Mouse (Mus musculus) E14TG2a.4 (cell line): ENCODE results near the gene Hist2h2be.
"Not testable (repeated sequence)": the region's sequence is repeated elsewhere in the genome, so short reads cannot be mapped to it uniquely, and the experiment has no call there.

Experiments
- H3K27me3 ChIP-seq: 2 replicates; pipeline ENCODE4 v1.6.1; 2014; ENCODE audit warnings: low read length, control low read depth; ENCODE audit not compliant: insufficient read depth
- H3K36me3 ChIP-seq: 2 replicates; pipeline ENCODE4 v1.6.1; 2014; ENCODE audit warnings: low read length, control low read depth; ENCODE audit not compliant: insufficient read depth
- H3K4me1 ChIP-seq: replicated peaks from 2 replicates; pipeline ENCODE4 v1.6.1; 2014; ENCODE audit warnings: low read depth, low read length, control low read depth
- H3K4me3 ChIP-seq: replicated peaks from 2 replicates; pipeline ENCODE4 v1.5.1; 2014; ENCODE audit warnings: mild to moderate bottlenecking, low read length
- H3K9me3 ChIP-seq: 2 replicates; pipeline ENCODE4 v1.6.1; 2014; ENCODE audit warnings: low read length, control low read depth
- CTCF ChIP-seq: conservative IDR thresholded peaks from 2 replicates; pipeline ENCODE4 v1.5.1; 2014; ENCODE audit warnings: low read length
- NANOG ChIP-seq: IDR thresholded peaks from 2 replicates; pipeline ENCODE4 v1.6.1; 2014; ENCODE audit warnings: borderline replicate concordance, low read length, mixed read lengths
- POU5F1 ChIP-seq: IDR thresholded peaks from 2 replicates; pipeline ENCODE4 v1.6.1; 2014; ENCODE audit warnings: low read length, borderline replicate concordance

Hist2h2be gene

DNA sequence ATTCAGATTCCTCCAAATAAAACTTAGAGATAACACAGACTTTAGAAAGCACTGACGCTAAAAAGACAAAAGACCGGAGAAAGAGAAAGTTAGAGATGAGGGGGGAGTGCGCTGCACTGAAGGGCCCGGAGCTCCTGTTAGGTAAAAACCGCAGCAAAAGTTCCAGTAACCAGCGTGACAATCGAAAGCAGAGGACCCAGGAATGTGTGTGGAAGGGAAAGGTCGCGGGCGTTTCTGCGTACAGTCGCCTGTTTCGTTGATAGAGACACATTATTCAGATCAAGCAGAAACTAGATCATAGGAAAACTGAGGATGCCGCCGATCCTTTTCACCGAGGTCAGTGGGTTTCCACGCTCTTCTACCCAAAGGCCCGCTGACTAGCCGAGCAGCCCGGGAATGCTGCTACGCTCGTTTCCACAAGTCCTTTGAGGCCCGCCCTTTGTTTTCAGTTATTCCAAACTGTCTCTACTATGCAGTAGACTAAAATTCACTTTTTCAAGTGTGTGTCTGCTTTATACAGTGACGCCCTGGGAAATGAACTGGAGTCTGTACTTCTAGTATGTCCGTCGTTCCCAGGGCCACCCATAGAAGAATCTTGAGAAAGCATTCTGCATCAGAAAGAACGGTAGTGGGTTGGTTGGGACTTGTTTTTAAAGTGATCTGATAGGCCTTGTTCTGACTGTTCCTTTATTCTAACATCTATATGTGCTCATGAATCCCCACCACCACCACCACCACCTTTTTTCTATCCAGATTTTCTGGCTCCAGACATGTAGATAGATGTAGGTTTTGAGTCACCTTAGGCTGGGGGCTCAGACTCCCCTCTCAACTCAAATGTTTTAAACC lies 42.9 kb downstream of the Hist2h2be start:
- H3K4me3 ChIP-seq = peak overlapping the region; percentile 79
- no peak for TF ChIP-seq CTCF
- no peak for TF ChIP-seq POU5F1
- TF ChIP-seq NANOG = no peak
- H3K9me3 ChIP-seq = no peaks in the 10 kb centered on the region

GRCm38 (mm10) chr3:96264404-96264949 lies 43.6 kb downstream of the Hist2h2be start:
- Histone ChIP-seq H3K4me3 (peak overlapping the region; percentile 79), H3K9me3 (no peaks in the 10 kb centered on the region), H3K36me3 (no peaks in the 10 kb centered on the region), H3K4me1 (peaks cover 52% of the 10 kb centered on the region), H3K27me3 (no peaks in the 10 kb centered on the region)
- TF ChIP-seq POU5F1 (no peak), CTCF (no peak), NANOG (no peak)

More for the DNA sequence above, 42.9 kb downstream of the Hist2h2be start:
- Histone ChIP-seq H3K4me1 (peaks cover 55% of the 10 kb centered on the region), H3K27me3 (no peaks in the 10 kb centered on the region), H3K36me3 (no peaks in the 10 kb centered on the region)

- H3K4me1 ChIP-seq = peaks cover 46% of the 10 kb centered on the region
- no peaks in the 10 kb centered on the region for H3K27me3 ChIP-seq
- H3K9me3 ChIP-seq = no peaks in the 10 kb centered on the region
- TF ChIP-seq NANOG = no peak
- H3K36me3 ChIP-seq = no peaks in the 10 kb centered on the region
- H3K4me3 ChIP-seq = no peak overlapping the region
Measured at GRCm38 (mm10) chr3:96266132-96266710, 45.3 kb downstream of the Hist2h2be start.

DNA sequence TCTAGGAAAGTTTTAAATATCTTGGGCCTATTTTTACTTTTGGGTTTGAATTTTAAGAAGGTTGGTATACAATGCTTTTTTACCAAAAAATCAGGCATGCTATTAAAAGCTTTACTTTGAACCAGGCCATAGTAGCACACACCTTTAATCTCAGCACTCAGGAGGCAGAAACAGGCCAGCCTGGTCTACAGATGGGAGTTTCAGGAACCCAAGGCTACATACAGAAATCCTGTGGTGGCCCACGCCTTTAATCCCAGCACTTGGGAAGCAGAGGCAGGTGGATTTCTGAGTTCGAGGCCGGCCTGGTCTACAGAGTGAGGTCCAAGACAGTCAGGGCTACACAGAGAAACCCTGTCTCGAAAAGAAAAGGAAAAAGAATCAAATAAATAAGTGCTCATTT lies 46.6 kb downstream of the Hist2h2be start:
- H3K36me3 ChIP-seq = no peaks in the 10 kb centered on the region
- peak overlapping the region; percentile 79 for H3K4me3 ChIP-seq
- TF ChIP-seq NANOG = no peak
- no peak for TF ChIP-seq POU5F1
- TF ChIP-seq CTCF = no peak
- H3K4me1 ChIP-seq = peaks cover 33% of the 10 kb centered on the region
- H3K27me3 ChIP-seq = no peaks in the 10 kb centered on the region
- H3K9me3 ChIP-seq = no peaks in the 10 kb centered on the region

- H3K9me3 ChIP-seq = no peaks in the 10 kb centered on the region
- no peaks in the 10 kb centered on the region for H3K36me3 ChIP-seq
- peak within 1 kb of the TSS; percentile 85 for H3K4me3 ChIP-seq
- TF ChIP-seq CTCF (no peak), NANOG (no peak), POU5F1 (no peak)
- H3K4me1 ChIP-seq = peaks cover 32% of the 10 kb centered on the region
- no peaks in the 10 kb centered on the region for H3K27me3 ChIP-seq
Measured at GRCm38 (mm10) chr3:96268051-96268775, 47.3 kb downstream of the Hist2h2be start, which contains the start of gene Hist2h3b. Gene Hist2h3b, plus strand, starts transcription at chr3:96268654.

GRCm38 (mm10) chr3:96268776-96269378 lies 48.0 kb downstream of the Hist2h2be start:
- Histone ChIP-seq H3K4me3 (peak overlapping the region; percentile 79), H3K4me1 (peaks cover 34% of the 10 kb centered on the region)
- not testable (repeated sequence) for H3K9me3 ChIP-seq, H3K36me3 ChIP-seq, H3K27me3 ChIP-seq

GRCm38 (mm10) chr3:96269511-96270474 lies 48.9 kb downstream of the Hist2h2be start, which contains the start of gene Hist2h2bb:
Gene Hist2h2bb, plus strand, starts transcription at chr3:96269752.
- Histone ChIP-seq H3K9me3 (no peaks in the 10 kb centered on the region), H3K36me3 (no peaks in the 10 kb centered on the region), H3K4me1 (peaks cover 34% of the 10 kb centered on the region), H3K4me3 (peak within 1 kb of the TSS; percentile 85), H3K27me3 (no peaks in the 10 kb centered on the region)
- TF ChIP-seq POU5F1 (0 out of 2 replicates have a peak, but pooled peaks have one; percentile 57), CTCF (no peak)
